Mouse (Mus musculus) hindbrain, embryonic 11.5 days (tissue): ENCODE measurements at regions not wholly inside any gene's neighbourhood (a gene's known extent, or its start where the extent isn't known, plus 50 kb on each side); places are given as distances from the start of the nearest gene placed in this dataset.

Experiments used
- ATAC-seq: fragments of 200-750 bp; cut with Nextera tagmentation; 2 replicates; pipeline ENCODE4 v1.8.0; 2017; ENCODE audit warnings: mild to moderate bottlenecking, moderate TSS enrichment, moderate library complexity; ENCODE audit not compliant: low FRiP score
- DNase-seq: peaks from one replicate; pipeline ENCODE4 v3.0.0-alpha.2; 2015; ENCODE audit warnings: low spot score
- H3K27ac ChIP-seq: fragments of 300-500 bp; sonication (generic); 2 replicates; pipeline ENCODE4 v1.5.1; 2014; ENCODE audit warnings: mild to moderate bottlenecking, low read depth, low read length
- H3K27me3 ChIP-seq: fragments of 300-500 bp; sonication (generic); 2 replicates; pipeline ENCODE4 v1.6.1; 2014; ENCODE audit warnings: mild to moderate bottlenecking, low read length, moderate library complexity, mixed read lengths; ENCODE audit not compliant: control insufficient read depth, insufficient read depth
- H3K36me3 ChIP-seq: fragments of 300-500 bp; sonication (generic); 2 replicates; pipeline ENCODE4 v1.6.1; 2014; ENCODE audit warnings: mild to moderate bottlenecking, low read length, moderate library complexity, mixed read lengths; ENCODE audit not compliant: control insufficient read depth, insufficient read depth
- H3K4me1 ChIP-seq: fragments of 300-500 bp; sonication (generic); replicated peaks from 2 replicates; pipeline ENCODE4 v1.6.1; 2014; ENCODE audit warnings: low read length, mixed read lengths; ENCODE audit not compliant: control insufficient read depth, insufficient read depth
- H3K4me2 ChIP-seq: fragments of 300-500 bp; sonication (generic); replicated peaks from 2 replicates; pipeline ENCODE4 v1.6.1; 2014; ENCODE audit warnings: mild to moderate bottlenecking, low read depth, low read length
- H3K4me3 ChIP-seq: fragments of 300-500 bp; sonication (generic); 2 replicates; pipeline ENCODE4 v1.5.1; 2014; ENCODE audit warnings: low read depth, low read length
- H3K9ac ChIP-seq: fragments of 300-500 bp; sonication (generic); 2 replicates; pipeline ENCODE4 v1.6.1; 2014; ENCODE audit warnings: low read depth, low read length
- H3K9me3 ChIP-seq: fragments of 300-500 bp; sonication (generic); 2 replicates; pipeline ENCODE4 v1.6.1; 2016; ENCODE audit warnings: low read length; ENCODE audit not compliant: control insufficient read depth
- WGBS: fragments of 180-500 bp; shearing (Covaris S2); extraction: QIAGEN DNeasy Blood & Tissue Kit; methylation state at CpG from one replicate; pipeline ENCODE4 v1.1.7; 2014; 5-methylcytosine and 5-hydroxymethylcytosine counted together

GRCm38 (mm10) chr4:53316796-53317452 lies 123.3 kb upstream of the Slc44a1 start:
- H3K9me3 ChIP-seq = no peaks in the 10 kb centered on the region
- ATAC-seq (no peak), DNase-seq (no peak)
- no peak overlapping the region for H3K4me2 ChIP-seq
- no peak overlapping the region for H3K9ac ChIP-seq
- H3K36me3 ChIP-seq = no peaks in the 10 kb centered on the region
- H3K4me1 ChIP-seq = no peaks in the 10 kb centered on the region
- H3K27me3 ChIP-seq = no peaks in the 10 kb centered on the region
- WGBS = 91% methylated on average over 14 of the region's 14 CpGs
- no peak overlapping the region for H3K27ac ChIP-seq
- H3K4me3 ChIP-seq = no peak overlapping the region

- no peak overlapping the region for H3K4me2 ChIP-seq
- no peak overlapping the region for H3K4me3 ChIP-seq
- no peaks in the 10 kb centered on the region for H3K36me3 ChIP-seq
- H3K27me3 ChIP-seq = no peaks in the 10 kb centered on the region
- DNase-seq = no peak
- no peak for ATAC-seq
- H3K9me3 ChIP-seq = no peaks in the 10 kb centered on the region
- H3K4me1 ChIP-seq = no peaks in the 10 kb centered on the region
- H3K9ac ChIP-seq = no peak overlapping the region
- WGBS = 78% methylated on average over 13 of the region's 13 CpGs
- no peak overlapping the region for H3K27ac ChIP-seq
Measured at GRCm38 (mm10) chr4:53315876-53316762, 124.1 kb upstream of the Slc44a1 start.

GRCm38 (mm10) chr4:53315121-53315875 lies 124.9 kb upstream of the Slc44a1 start:
- no peak overlapping the region for H3K4me3 ChIP-seq

GRCm38 (mm10) chr4:53314076-53314475 lies 126.1 kb upstream of the Slc44a1 start:
- Histone ChIP-seq H3K9ac (no peak overlapping the region), H3K4me1 (no peaks in the 10 kb centered on the region), H3K27ac (no peak overlapping the region), H3K36me3 (no peaks in the 10 kb centered on the region), H3K9me3 (no peaks in the 10 kb centered on the region), H3K4me3 (no peak overlapping the region), H3K27me3 (no peaks in the 10 kb centered on the region), H3K4me2 (no peak overlapping the region)
- WGBS = 92% methylated on average over 8 of the region's 8 CpGs
- ATAC-seq (no peak), DNase-seq (no peak)

More at GRCm38 (mm10) chr4:53315121-53315875, 124.9 kb upstream of the Slc44a1 start:
- 85% methylated on average over 7 of the region's 7 CpGs for WGBS
- DNase-seq (no peak), ATAC-seq (no peak)
- H3K9me3 ChIP-seq = no peaks in the 10 kb centered on the region
- no peaks in the 10 kb centered on the region for H3K4me1 ChIP-seq
- H3K4me2 ChIP-seq = no peak overlapping the region
- H3K36me3 ChIP-seq = no peaks in the 10 kb centered on the region
- no peak overlapping the region for H3K9ac ChIP-seq
- H3K27me3 ChIP-seq = no peaks in the 10 kb centered on the region
- H3K27ac ChIP-seq = no peak overlapping the region

- Histone ChIP-seq H3K27ac (no peak overlapping the region), H3K36me3 (no peaks in the 10 kb centered on the region), H3K4me3 (no peak overlapping the region), H3K4me2 (no peak overlapping the region), H3K9me3 (no peaks in the 10 kb centered on the region), H3K4me1 (no peaks in the 10 kb centered on the region), H3K9ac (no peak overlapping the region), H3K27me3 (no peaks in the 10 kb centered on the region)
- ATAC-seq = no peak
- DNase-seq = no peak
- WGBS = 78% methylated on average over 4 of the region's 4 CpGs
Measured at GRCm38 (mm10) chr4:53307121-53307520, 133.1 kb upstream of the Slc44a1 start.

GRCm38 (mm10) chr4:53304782-53305385 lies 135.3 kb upstream of the Slc44a1 start:
- no peak overlapping the region for H3K27ac ChIP-seq
- DNase-seq (no peak), ATAC-seq (no peak)
- no peaks in the 10 kb centered on the region for H3K36me3 ChIP-seq
- no peak overlapping the region for H3K4me3 ChIP-seq
- no peak overlapping the region for H3K9ac ChIP-seq
- no peaks in the 10 kb centered on the region for H3K4me1 ChIP-seq
- 84% methylated on average over 4 of the region's 4 CpGs for WGBS
- no peaks in the 10 kb centered on the region for H3K27me3 ChIP-seq
- H3K4me2 ChIP-seq = no peak overlapping the region
- H3K9me3 ChIP-seq = no peaks in the 10 kb centered on the region

GRCm38 (mm10) chr4:53304290-53304654 lies 135.9 kb upstream of the Slc44a1 start:
- DNase-seq = no peak
- Histone ChIP-seq H3K9me3 (no peaks in the 10 kb centered on the region), H3K36me3 (no peaks in the 10 kb centered on the region), H3K4me3 (no peak overlapping the region), H3K4me1 (no peaks in the 10 kb centered on the region), H3K27me3 (no peaks in the 10 kb centered on the region), H3K9ac (no peak overlapping the region), H3K27ac (no peak overlapping the region), H3K4me2 (no peak overlapping the region)
- WGBS = 82% methylated on average over 2 of the region's 2 CpGs
- ATAC-seq = no peak

GRCm38 (mm10) chr4:53303621-53304289 lies 136.5 kb upstream of the Slc44a1 start:
- H3K4me3 ChIP-seq = no peak overlapping the region
- H3K27me3 ChIP-seq = no peaks in the 10 kb centered on the region
- DNase-seq = no peak
- no peaks in the 10 kb centered on the region for H3K9me3 ChIP-seq
- no peak for ATAC-seq
- no peak overlapping the region for H3K27ac ChIP-seq
- H3K4me2 ChIP-seq = no peak overlapping the region
- no peak overlapping the region for H3K9ac ChIP-seq
- no peaks in the 10 kb centered on the region for H3K36me3 ChIP-seq
- WGBS = 69% methylated on average over 4 of the region's 4 CpGs
- no peaks in the 10 kb centered on the region for H3K4me1 ChIP-seq
